Mouse (Mus musculus): ENCODE data around the gene Mgarp.

Gene Mgarp

GRCm38 (mm10) chr3:51340552-51341267 is 55.8 kb downstream of the Mgarp start, which contains the start of gene Elf2:
Gene Elf2, minus strand, starts transcription at chr3:51340663.
- peak; percentile 75 to 79 for DNase-seq (ENCODE audit: low spot score in 2 of 2)

- peak; percentile 36 to 56 for DNase-seq (ENCODE audit: low spot score in 2 of 2)
Measured at GRCm38 (mm10) chr3:51339734-51340551, 56.6 kb downstream of the Mgarp start.

- no peak for DNase-seq (ENCODE audit: low spot score in 2 of 2)
Measured at GRCm38 (mm10) chr3:51339378-51339733, 57.2 kb downstream of the Mgarp start.
